Mouse (Mus musculus) bone marrow macrophage, adult 2 months (primary cell): ENCODE measurements around the gene Tmem86b.

ENCODE experiments used
- CTCF ChIP-seq: IDR thresholded peaks from 2 replicates; pipeline ENCODE4 v1.5.1; 2012; ENCODE audit warnings: low read depth, mild to moderate bottlenecking, low read length, moderate library complexity
- POLR2A ChIP-seq: IDR thresholded peaks from 2 replicates; pipeline ENCODE4 v1.6.1; 2012; ENCODE audit warnings: mild to moderate bottlenecking, low read depth, low read length, borderline replicate concordance

GRCm38 (mm10) chr7:4653351-4653750, 22.1 kb upstream of the Tmem86b start:
- TF ChIP-seq POLR2A (no peak), CTCF (no peak)
